ENCODE assay signal across 9 mouse cellular contexts in the genomic region with DNA sequence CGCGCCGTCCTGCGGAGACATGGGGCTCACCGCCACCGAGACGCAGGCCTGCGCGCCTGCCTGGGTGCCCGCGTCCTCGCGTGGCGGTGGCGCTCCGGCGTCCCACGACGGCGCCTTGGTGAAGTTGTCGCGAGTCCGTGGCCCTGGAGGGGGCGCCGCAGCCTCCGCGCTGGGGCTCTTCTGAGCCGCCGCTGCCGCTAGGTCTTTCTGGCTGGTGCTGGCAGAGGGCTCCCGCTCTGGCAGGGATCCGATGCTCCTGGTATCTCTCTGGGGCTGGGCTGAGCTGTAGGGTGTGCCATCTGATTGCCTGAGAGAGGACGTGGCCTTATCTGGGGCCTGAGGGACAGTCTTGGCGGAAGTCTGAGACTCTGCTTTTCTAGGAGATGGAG. TPM values are rescaled to one million over a fixed set of nuclear protein-coding genes. Genes with fewer than 3 reads are reported as not detected.
DNase-seq lines count a peak whose midpoint lies in the region; ATAC-seq and TF ChIP-seq lines count a peak whose summit lies in the region.
"Had no signal": no experiment of that assay in that cellular context is flagged by ENCODE, and none has a peak within 500 bp of the region (broad histone marks: within the 10 kb centered on the region; RNA-seq: fewer than 3 reads in every experiment).

No protein-coding gene starts in this region.

- DNase-seq in liver, postnatal 0 days = no peak
- DNase-seq in cerebellum, postnatal 14 days = peak; percentile 66 to 80
- peak; percentile 53 for DNase-seq in hindbrain, postnatal 0 days (ENCODE audit: low spot score)
- no peak for DNase-seq in thymus, postnatal 0 days (ENCODE audit: low spot score)
- DNase-seq in right cerebral cortex, adult 18-20 months = no peak
- no peak for DNase-seq in left cerebral cortex, adult 11 months (ENCODE audit: low spot score)
- DNase-seq: kidney, adult 2 months had no signal

- no peak for TF ChIP-seq CTCF in liver, postnatal 0 days (IDR thresholded peaks at IDR 0.05; ENCODE audit: low read depth)
- TF ChIP-seq CTCF in hindbrain, postnatal 0 days (IDR thresholded peaks at IDR 0.05; ENCODE audit: low read depth) = no peak

- H3K4me3 ChIP-seq in liver, embryonic 12.5 days = peak overlapping the region; percentile 38
- no peak overlapping the region for H3K4me3 ChIP-seq in liver, postnatal 0 days (ENCODE audit: low read depth, low read length)
- peak overlapping the region; percentile 13; the same call in 1 of the 2 replicates for H3K4me3 ChIP-seq in hindbrain, postnatal 0 days (ENCODE audit: low read length)
- H3K4me3 ChIP-seq in neural tube, embryonic 15.5 days (replicated peaks) = peak overlapping the region; percentile 14

- WGBS in liver, embryonic 12.5 days (ENCODE audit: insufficient replicate concordance) = 6% methylated on average over 34 of the region's 34 CpGs
- WGBS in liver, postnatal 0 days (ENCODE audit: insufficient replicate concordance) = 4% methylated on average over 24 of the region's 34 CpGs
- WGBS in hindbrain, postnatal 0 days = 5% methylated on average over 32 of the region's 34 CpGs
- 8% methylated on average over 34 of the region's 34 CpGs for WGBS in neural tube, embryonic 15.5 days

- H3K36me3 ChIP-seq in liver, embryonic 12.5 days = no peaks in the 10 kb centered on the region
- no peaks in the 10 kb centered on the region for H3K36me3 ChIP-seq in liver, postnatal 0 days (replicated peaks; ENCODE audit: insufficient read depth, low read length)
- H3K36me3 ChIP-seq in hindbrain, postnatal 0 days (ENCODE audit: insufficient read depth, low read length) = peaks cover 23% of the 10 kb centered on the region
- peaks cover 59% of the 10 kb centered on the region for H3K36me3 ChIP-seq in neural tube, embryonic 15.5 days

- no peak overlapping the region for H3K9ac ChIP-seq in liver, embryonic 12.5 days
- no peak overlapping the region for H3K9ac ChIP-seq in liver, postnatal 0 days (replicated peaks)
- H3K9ac ChIP-seq in hindbrain, postnatal 0 days (replicated peaks; ENCODE audit: low read length) = 0 out of 2 replicates have a peak overlapping the region, but pooled peaks have one; percentile 17
- no peak overlapping the region for H3K9ac ChIP-seq in neural tube, embryonic 15.5 days (replicated peaks)

- H3K27me3 ChIP-seq in liver, embryonic 12.5 days (replicated peaks) = peaks cover 70% of the 10 kb centered on the region
- peaks cover 40% of the 10 kb centered on the region for H3K27me3 ChIP-seq in liver, postnatal 0 days (ENCODE audit: insufficient read depth, low read length)
- H3K27me3 ChIP-seq in hindbrain, postnatal 0 days (ENCODE audit: insufficient read depth, low read length) = no peaks in the 10 kb centered on the region
- H3K27me3 ChIP-seq in neural tube, embryonic 15.5 days (replicated peaks) = peaks cover 24% of the 10 kb centered on the region

- H3K4me1 ChIP-seq in liver, embryonic 12.5 days = 0 out of 2 replicates have a peak, but pooled peaks cover 7% of the 10 kb centered on the region
- no peaks in the 10 kb centered on the region for H3K4me1 ChIP-seq in liver, postnatal 0 days (ENCODE audit: insufficient read depth)
- H3K4me1 ChIP-seq in hindbrain, postnatal 0 days (ENCODE audit: insufficient read depth, low read length) = peaks cover 3% of the 10 kb centered on the region; the same call in 1 of the 2 replicates
- H3K4me1 ChIP-seq in neural tube, embryonic 15.5 days = peaks cover 14% of the 10 kb centered on the region

- no peak for TF ChIP-seq EP300 in liver, postnatal 0 days (IDR thresholded peaks at IDR 0.05; ENCODE audit: low read depth)

- no peak for ATAC-seq in liver, embryonic 12.5 days
- no peak for ATAC-seq in liver, postnatal 0 days
- 0 out of 2 replicates have a peak, but pooled peaks have one; percentile 6 for ATAC-seq in hindbrain, postnatal 0 days
- ATAC-seq in neural tube, embryonic 15.5 days (ENCODE audit: low FRiP score) = 0 out of 2 replicates have a peak, but pooled peaks have one; percentile 2

- H3K27ac ChIP-seq in liver, embryonic 12.5 days = no peak overlapping the region
- no peak overlapping the region for H3K27ac ChIP-seq in liver, postnatal 0 days (ENCODE audit: low read depth)
- no peak overlapping the region for H3K27ac ChIP-seq in hindbrain, postnatal 0 days
- no peak overlapping the region for H3K27ac ChIP-seq in neural tube, embryonic 15.5 days (replicated peaks)

- H3K4me2 ChIP-seq in liver, embryonic 12.5 days = peak overlapping the region; percentile 59
- no peak overlapping the region for H3K4me2 ChIP-seq in liver, postnatal 0 days (ENCODE audit: low read depth, low read length)
- peak overlapping the region; percentile 44 for H3K4me2 ChIP-seq in hindbrain, postnatal 0 days (ENCODE audit: low read depth, low read length)
- peak overlapping the region; percentile 48 for H3K4me2 ChIP-seq in neural tube, embryonic 15.5 days

- H3K9me3 ChIP-seq in liver, embryonic 12.5 days (replicated peaks) = no peaks in the 10 kb centered on the region
- H3K9me3 ChIP-seq in liver, postnatal 0 days (ENCODE audit: low read length) = no peaks in the 10 kb centered on the region
- H3K9me3 ChIP-seq in hindbrain, postnatal 0 days (ENCODE audit: low read length) = no peaks in the 10 kb centered on the region
- H3K9me3 ChIP-seq in neural tube, embryonic 15.5 days (replicated peaks) = no peaks in the 10 kb centered on the region

RNA-seq across cellular contexts. Expression of gene Gprin1, which starts 11.5 kb away (rescaled TPM):
- 0.23 and 0.35 TPM in 2 replicates for polyA plus RNA-seq in liver, embryonic 12.5 days (2016; fragmentation: Nextera tagmentation; extraction: Ambion mirVana)
- polyA plus RNA-seq in liver, postnatal 0 days (2015; fragmentation: Nextera tagmentation; extraction: Ambion mirVana) = not detected in 2 replicates
- 146 and 153 TPM in 2 replicates for total RNA-seq in hindbrain, postnatal 0 days (2014; rRNA removed)
- 18.3 and 19.9 TPM in 2 replicates for polyA plus RNA-seq in hindbrain, postnatal 0 days (2015; fragmentation: Nextera tagmentation; extraction: Ambion mirVana)
- polyA plus RNA-seq in neural tube, embryonic 15.5 days (2015; fragmentation: Nextera tagmentation; extraction: Ambion mirVana) = 10.3 and 21.6 TPM in 2 replicates
- 0.77 and 1.0 TPM in 2 replicates for polyA plus RNA-seq in thymus, postnatal 0 days (2015; fragmentation: Nextera tagmentation; extraction: Ambion mirVana)

RNA-seq across cellular contexts. Expression of gene Sncb, which starts 28.2 kb away (rescaled TPM):
- not detected in 2 replicates for polyA plus RNA-seq in liver, embryonic 12.5 days (2016; fragmentation: Nextera tagmentation; extraction: Ambion mirVana)
- polyA plus RNA-seq in liver, postnatal 0 days (2015; fragmentation: Nextera tagmentation; extraction: Ambion mirVana) = not detected in 2 replicates
- total RNA-seq in hindbrain, postnatal 0 days (2014; rRNA removed) = 96.8 and 111 TPM in 2 replicates
- polyA plus RNA-seq in hindbrain, postnatal 0 days (2015; fragmentation: Nextera tagmentation; extraction: Ambion mirVana) = 202 and 222 TPM in 2 replicates
- 110 and 122 TPM in 2 replicates for polyA plus RNA-seq in neural tube, embryonic 15.5 days (2015; fragmentation: Nextera tagmentation; extraction: Ambion mirVana)
- polyA plus RNA-seq in thymus, postnatal 0 days (2015; fragmentation: Nextera tagmentation; extraction: Ambion mirVana) = 0.31 TPM in 1 of 2 replicates, not detected in the other

RNA-seq across cellular contexts. Expression of gene Cdhr2, which starts 36.9 kb away (rescaled TPM):
- 7.7 and 9.9 TPM in 2 replicates for polyA plus RNA-seq in liver, embryonic 12.5 days (2016; fragmentation: Nextera tagmentation; extraction: Ambion mirVana)
- 7.0 TPM in 2 replicates for polyA plus RNA-seq in liver, postnatal 0 days (2015; fragmentation: Nextera tagmentation; extraction: Ambion mirVana)
- 0.22 and 0.37 TPM in 2 replicates for total RNA-seq in hindbrain, postnatal 0 days (2014; rRNA removed)
- polyA plus RNA-seq in hindbrain, postnatal 0 days (2015; fragmentation: Nextera tagmentation; extraction: Ambion mirVana) = 0.35 and 0.41 TPM in 2 replicates
- 0.22 and 1.4 TPM in 2 replicates for polyA plus RNA-seq in neural tube, embryonic 15.5 days (2015; fragmentation: Nextera tagmentation; extraction: Ambion mirVana)
- 0.14 and 0.22 TPM in 2 replicates for polyA plus RNA-seq in thymus, postnatal 0 days (2015; fragmentation: Nextera tagmentation; extraction: Ambion mirVana)

RNA-seq across cellular contexts. Expression of gene Rnf44, which starts 44.5 kb away (rescaled TPM):
- polyA plus RNA-seq in liver, embryonic 12.5 days (2016; fragmentation: Nextera tagmentation; extraction: Ambion mirVana) = 36.8 and 38.4 TPM in 2 replicates
- 26.2 and 28.2 TPM in 2 replicates for polyA plus RNA-seq in liver, postnatal 0 days (2015; fragmentation: Nextera tagmentation; extraction: Ambion mirVana)
- total RNA-seq in hindbrain, postnatal 0 days (2014; rRNA removed) = 73.1 and 74.8 TPM in 2 replicates
- polyA plus RNA-seq in hindbrain, postnatal 0 days (2015; fragmentation: Nextera tagmentation; extraction: Ambion mirVana) = 48.8 and 60.1 TPM in 2 replicates
- polyA plus RNA-seq in neural tube, embryonic 15.5 days (2015; fragmentation: Nextera tagmentation; extraction: Ambion mirVana) = 73.5 and 76.3 TPM in 2 replicates
- 73.0 and 83.5 TPM in 2 replicates for polyA plus RNA-seq in thymus, postnatal 0 days (2015; fragmentation: Nextera tagmentation; extraction: Ambion mirVana)

RNA-seq across cellular contexts. Expression of gene Eif4e1b, which starts 45.6 kb away (rescaled TPM):
- polyA plus RNA-seq in liver, embryonic 12.5 days (2016; fragmentation: Nextera tagmentation; extraction: Ambion mirVana) = not detected in 2 replicates
- not detected in 2 replicates for polyA plus RNA-seq in liver, postnatal 0 days (2015; fragmentation: Nextera tagmentation; extraction: Ambion mirVana)
- total RNA-seq in hindbrain, postnatal 0 days (2014; rRNA removed) = not detected in 2 replicates
- not detected in 2 replicates for polyA plus RNA-seq in hindbrain, postnatal 0 days (2015; fragmentation: Nextera tagmentation; extraction: Ambion mirVana)
- not detected in 2 replicates for polyA plus RNA-seq in neural tube, embryonic 15.5 days (2015; fragmentation: Nextera tagmentation; extraction: Ambion mirVana)
- not detected in 2 replicates for polyA plus RNA-seq in thymus, postnatal 0 days (2015; fragmentation: Nextera tagmentation; extraction: Ambion mirVana)
- polyA plus RNA-seq: kidney, adult 2 months had no signal

Comparison
In these comparisons a context has a peak if more than half of its experiments do, and no peak if none do; other contexts are left out.
1. ATAC-seq: peak in hindbrain, postnatal 0 days (single experiment) and neural tube, embryonic 15.5 days (single experiment); none in liver, embryonic 12.5 days (single experiment) and liver, postnatal 0 days (single experiment).
2. DNase-seq: peak in cerebellum, postnatal 14 days (2 of 2) and hindbrain, postnatal 0 days (single experiment); none in liver, postnatal 0 days (single experiment), thymus, postnatal 0 days (single experiment), right cerebral cortex, adult 18-20 months (single experiment) and left cerebral cortex, adult 11 months (single experiment).
3. RNA of gene Sncb, which starts 28.2 kb away (polyA plus RNA-seq): 202 to 222 TPM in hindbrain, postnatal 0 days and 110 to 122 TPM in neural tube, embryonic 15.5 days; 0.31 TPM in thymus, postnatal 0 days, not detected in liver, embryonic 12.5 days and not detected in liver, postnatal 0 days; every median in the first group is over 10 times any median in the second.